Mouse (Mus musculus) intestine, embryonic 16.5 days (tissue): ENCODE measurements at regions not wholly inside any gene's neighbourhood (a gene's known extent, or its start where the extent isn't known, plus 50 kb on each side); places are given as distances from the start of the nearest gene placed in this dataset.

Experiments
- ATAC-seq: fragments of 200-750 bp; cut with Nextera tagmentation; 2 replicates; pipeline ENCODE4 v1.8.0; 2017; ENCODE audit warnings: moderate TSS enrichment, moderate library complexity
- H3K27ac ChIP-seq: fragments of 300-500 bp; sonication (generic); 2 replicates; pipeline ENCODE4 v1.5.1; 2014; ENCODE audit warnings: mild to moderate bottlenecking, low read length
- H3K27me3 ChIP-seq: fragments of 300-500 bp; sonication (generic); replicated peaks from 2 replicates; pipeline ENCODE4 v1.6.1; 2014; ENCODE audit warnings: low read length, control low read depth, mixed read lengths; ENCODE audit not compliant: control insufficient read depth, insufficient read depth
- H3K36me3 ChIP-seq: fragments of 300-500 bp; sonication (generic); 2 replicates; pipeline ENCODE4 v1.6.1; 2014; ENCODE audit warnings: low read length, control low read depth; ENCODE audit not compliant: control insufficient read depth, insufficient read depth
- H3K4me1 ChIP-seq: fragments of 300-500 bp; sonication (generic); 2 replicates; pipeline ENCODE4 v1.6.1; 2014; ENCODE audit warnings: low read length, control low read depth, mixed read lengths; ENCODE audit not compliant: control insufficient read depth, insufficient read depth
- H3K4me2 ChIP-seq: fragments of 300-500 bp; sonication (generic); 2 replicates; pipeline ENCODE4 v1.6.1; 2014; ENCODE audit warnings: low read depth, low read length, control low read depth
- H3K4me3 ChIP-seq: fragments of 300-500 bp; sonication (generic); 2 replicates; pipeline ENCODE4 v1.5.1; 2014; ENCODE audit warnings: mild to moderate bottlenecking, low read length
- H3K9ac ChIP-seq: fragments of 300-500 bp; sonication (generic); 2 replicates; pipeline ENCODE4 v1.6.1; 2014; ENCODE audit warnings: low read depth, low read length
- H3K9me3 ChIP-seq: fragments of 300-500 bp; sonication (generic); 2 replicates; pipeline ENCODE4 v1.6.1; 2016; ENCODE audit warnings: low read length, control low read depth; ENCODE audit not compliant: control insufficient read depth
- WGBS: fragments of 180-500 bp; shearing (Covaris S2); extraction: QIAGEN DNeasy Blood & Tissue Kit; methylation state at CpG from one replicate; pipeline ENCODE4 v1.1.7; 2014; 5-methylcytosine and 5-hydroxymethylcytosine counted together

DNA sequence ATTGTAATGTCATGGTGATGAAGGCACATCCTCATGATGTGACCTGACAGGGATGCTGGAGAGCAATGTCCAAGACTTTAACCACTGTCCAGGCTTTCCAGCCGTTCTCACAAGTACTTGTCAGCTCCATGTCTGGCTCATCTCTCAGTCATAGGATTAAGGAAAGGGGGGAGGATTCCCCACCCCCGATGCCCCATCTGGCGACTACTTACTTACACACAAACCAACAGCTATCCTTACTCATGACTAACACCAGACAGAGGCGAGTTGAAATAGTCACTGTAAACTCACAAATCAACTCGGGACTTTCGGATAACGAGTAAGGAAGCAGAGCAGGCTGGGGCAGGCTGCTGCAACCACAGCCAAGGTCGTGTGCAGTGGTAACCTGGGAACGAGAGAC is 149.5 kb upstream of the Irf2bp2 start:
- ATAC-seq = no peak
- no peaks in the 10 kb centered on the region for H3K27me3 ChIP-seq
- no peak overlapping the region for H3K4me2 ChIP-seq
- 51% methylated on average over 9 of the region's 9 CpGs for WGBS
- no peaks in the 10 kb centered on the region for H3K36me3 ChIP-seq
- H3K4me1 ChIP-seq = peaks cover 19% of the 10 kb centered on the region
- H3K9ac ChIP-seq = no peak overlapping the region
- H3K4me3 ChIP-seq = no peak overlapping the region
- no peak overlapping the region for H3K27ac ChIP-seq
- no peaks in the 10 kb centered on the region for H3K9me3 ChIP-seq

DNA sequence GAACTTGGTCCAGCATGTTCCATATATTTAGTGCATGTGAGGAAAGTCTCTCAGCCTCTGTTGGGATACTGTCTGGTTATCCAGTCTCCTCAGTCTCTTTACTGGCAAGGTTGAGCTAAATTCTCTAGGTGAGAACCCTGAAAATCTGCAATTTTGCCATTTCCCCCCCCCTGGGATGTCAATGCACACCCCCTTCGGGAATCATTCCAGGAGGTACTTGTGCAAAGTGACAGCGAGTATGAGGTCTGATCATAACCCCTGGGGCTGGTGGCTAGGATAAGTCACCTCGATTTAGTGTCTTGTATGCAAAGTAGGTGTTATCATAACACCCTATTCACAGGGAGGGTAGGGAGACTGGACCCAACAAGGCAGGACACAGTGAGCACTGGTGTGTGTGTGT is 148.3 kb upstream of the Irf2bp2 start:
- no peak for ATAC-seq
- no peaks in the 10 kb centered on the region for H3K9me3 ChIP-seq
- no peak overlapping the region for H3K4me2 ChIP-seq
- no peaks in the 10 kb centered on the region for H3K27me3 ChIP-seq
- no peak overlapping the region for H3K27ac ChIP-seq
- H3K4me1 ChIP-seq = peaks cover 28% of the 10 kb centered on the region
- no peak overlapping the region for H3K4me3 ChIP-seq
- no peaks in the 10 kb centered on the region for H3K36me3 ChIP-seq
- H3K9ac ChIP-seq = no peak overlapping the region
- WGBS = 85% methylated on average over 3 of the region's 3 CpGs

GRCm38 (mm10) chr8:126741031-126741430 is 147.2 kb upstream of the Irf2bp2 start:
- peaks cover 33% of the 10 kb centered on the region for H3K4me1 ChIP-seq
- no peaks in the 10 kb centered on the region for H3K27me3 ChIP-seq
- H3K4me2 ChIP-seq = no peak overlapping the region
- no peak for ATAC-seq
- no peaks in the 10 kb centered on the region for H3K9me3 ChIP-seq
- no peak overlapping the region for H3K4me3 ChIP-seq
- WGBS = 56% methylated on average over 3 of the region's 3 CpGs
- no peak overlapping the region for H3K9ac ChIP-seq
- H3K27ac ChIP-seq = peak overlapping the region; percentile 79; the same call in 1 of the 2 replicates
- no peaks in the 10 kb centered on the region for H3K36me3 ChIP-seq

- no peaks in the 10 kb centered on the region for H3K36me3 ChIP-seq
- no peaks in the 10 kb centered on the region for H3K27me3 ChIP-seq
- no peaks in the 10 kb centered on the region for H3K9me3 ChIP-seq
- peak; percentile 24 for ATAC-seq
- H3K27ac ChIP-seq = peak overlapping the region; percentile 99
- H3K4me1 ChIP-seq = peaks cover 45% of the 10 kb centered on the region
- 56% methylated on average over 10 of the region's 10 CpGs for WGBS
- H3K9ac ChIP-seq = no peak overlapping the region
- H3K4me2 ChIP-seq = no peak overlapping the region
- H3K4me3 ChIP-seq = no peak overlapping the region
These were observed 146.0 kb upstream of the Irf2bp2 start for GRCm38 (mm10) chr8:126739768-126740167.

DNA sequence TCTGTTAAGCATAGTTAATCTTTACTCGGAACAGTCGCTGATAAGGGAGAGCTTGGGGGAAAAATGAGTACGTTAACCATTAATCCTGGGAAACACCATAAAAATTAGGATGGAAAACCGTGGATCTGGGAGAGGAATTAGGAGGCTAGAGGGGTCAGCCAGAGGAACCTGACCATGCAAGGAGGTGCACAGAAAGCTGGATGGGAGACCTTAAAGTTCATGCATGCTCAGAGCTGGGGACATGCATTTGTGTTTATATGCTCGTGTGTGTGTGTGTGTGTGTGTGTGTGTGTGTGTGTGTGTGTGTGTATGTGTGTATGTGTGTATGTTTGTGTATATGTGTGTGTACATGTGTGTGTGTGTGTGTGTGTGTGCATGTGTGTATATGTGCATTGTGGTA is 143.2 kb upstream of the Irf2bp2 start:
- Histone ChIP-seq H3K4me3 (no peak overlapping the region), H3K9me3 (no peaks in the 10 kb centered on the region), H3K4me2 (peak overlapping the region; percentile 30; the same call in 1 of the 2 replicates), H3K4me1 (peaks cover 51% of the 10 kb centered on the region), H3K36me3 (no peaks in the 10 kb centered on the region), H3K27me3 (no peaks in the 10 kb centered on the region), H3K27ac (peak overlapping the region; percentile 99), H3K9ac (no peak overlapping the region)
- WGBS = 25% methylated on average over 5 of the region's 5 CpGs
- no peak for ATAC-seq

DNA sequence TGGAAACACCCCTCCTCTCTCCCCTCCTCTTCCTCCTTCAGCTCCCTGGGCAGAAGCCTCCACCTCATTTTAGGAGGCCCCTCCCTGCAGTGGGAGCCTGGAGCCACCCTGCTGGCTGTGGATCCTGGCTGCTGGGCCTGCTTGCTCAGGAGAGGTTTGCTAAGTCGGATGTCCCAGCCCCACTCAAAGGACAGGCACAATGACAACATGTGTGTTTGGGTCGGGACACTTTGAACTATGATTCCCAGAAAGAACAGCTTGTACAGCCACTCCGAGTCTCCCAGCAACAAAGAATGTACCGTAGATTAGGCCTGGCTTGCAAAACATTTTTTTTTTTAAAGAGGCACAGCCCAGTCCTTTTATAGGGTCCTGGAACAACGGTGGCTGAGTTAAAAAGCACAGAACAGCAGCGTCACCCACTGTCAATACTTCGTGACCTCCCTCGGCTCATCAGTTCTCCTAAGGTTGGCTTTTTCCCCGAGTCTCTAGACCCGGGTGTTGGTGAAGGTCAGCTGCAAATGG is 142.7 kb upstream of the Irf2bp2 start:
- peak; percentile 76 for ATAC-seq
- Histone ChIP-seq H3K4me3 (0 out of 2 replicates have a peak overlapping the region, but pooled peaks have one; percentile 8), H3K27me3 (no peaks in the 10 kb centered on the region), H3K9me3 (no peaks in the 10 kb centered on the region), H3K4me2 (peak overlapping the region; percentile 44), H3K27ac (peak overlapping the region; percentile 99), H3K9ac (peak overlapping the region; percentile 70), H3K36me3 (no peaks in the 10 kb centered on the region), H3K4me1 (peaks cover 51% of the 10 kb centered on the region)
- 14% methylated on average over 10 of the region's 10 CpGs for WGBS

GRCm38 (mm10) chr8:126735488-126736440 is 142.0 kb upstream of the Irf2bp2 start:
- no peaks in the 10 kb centered on the region for H3K27me3 ChIP-seq
- H3K9me3 ChIP-seq = no peaks in the 10 kb centered on the region
- ATAC-seq = peak; percentile 57
- peak overlapping the region; percentile 44 for H3K4me2 ChIP-seq
- H3K4me1 ChIP-seq = peaks cover 50% of the 10 kb centered on the region
- H3K36me3 ChIP-seq = no peaks in the 10 kb centered on the region
- 13% methylated on average over 25 of the region's 25 CpGs for WGBS
- H3K9ac ChIP-seq = peak overlapping the region; percentile 70
- H3K27ac ChIP-seq = peak overlapping the region; percentile 99
- H3K4me3 ChIP-seq = 0 out of 2 replicates have a peak overlapping the region, but pooled peaks have one; percentile 8

DNA sequence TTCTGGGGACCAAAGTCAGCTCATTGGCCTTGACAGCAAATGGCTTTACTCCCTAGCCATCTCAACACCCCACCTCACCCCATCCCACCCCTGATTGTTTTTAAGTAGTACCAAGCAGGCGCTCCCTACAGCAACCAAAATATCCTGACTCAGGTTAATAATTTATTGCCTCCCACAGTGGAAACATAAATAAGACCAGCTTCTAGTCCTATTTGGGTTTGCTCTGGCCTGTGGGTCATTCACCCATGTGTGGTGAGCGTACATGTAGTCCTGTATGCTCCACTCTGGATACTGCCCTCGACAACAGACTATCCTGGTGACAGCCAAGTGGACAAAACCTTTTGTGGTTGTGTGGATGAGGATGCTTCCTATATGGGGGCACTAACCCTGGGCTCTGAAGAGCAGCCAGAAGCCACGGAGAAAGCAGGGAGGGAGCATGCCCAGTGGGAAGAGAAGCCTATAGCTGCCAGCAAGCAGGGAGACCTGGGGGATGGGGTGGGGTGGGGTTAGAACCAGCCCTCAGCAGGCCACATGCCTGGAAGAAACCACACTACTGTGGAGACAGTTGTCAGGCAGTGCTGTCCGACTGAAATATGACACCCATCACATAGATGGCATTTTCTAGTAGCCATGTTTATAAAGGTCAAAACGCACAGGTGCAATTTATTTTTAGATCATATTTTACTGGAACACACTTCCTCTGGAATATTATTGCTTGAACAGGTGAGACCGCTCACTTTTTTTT is 141.1 kb upstream of the Irf2bp2 start:
- Histone ChIP-seq H3K4me1 (peaks cover 46% of the 10 kb centered on the region), H3K9ac (peak overlapping the region; percentile 23; the same call in 1 of the 2 replicates), H3K4me3 (no peak overlapping the region), H3K36me3 (no peaks in the 10 kb centered on the region), H3K9me3 (no peaks in the 10 kb centered on the region), H3K4me2 (no peak overlapping the region), H3K27me3 (no peaks in the 10 kb centered on the region), H3K27ac (peak overlapping the region; percentile 99)
- WGBS = 43% methylated on average over 7 of the region's 7 CpGs
- ATAC-seq = no peak

DNA sequence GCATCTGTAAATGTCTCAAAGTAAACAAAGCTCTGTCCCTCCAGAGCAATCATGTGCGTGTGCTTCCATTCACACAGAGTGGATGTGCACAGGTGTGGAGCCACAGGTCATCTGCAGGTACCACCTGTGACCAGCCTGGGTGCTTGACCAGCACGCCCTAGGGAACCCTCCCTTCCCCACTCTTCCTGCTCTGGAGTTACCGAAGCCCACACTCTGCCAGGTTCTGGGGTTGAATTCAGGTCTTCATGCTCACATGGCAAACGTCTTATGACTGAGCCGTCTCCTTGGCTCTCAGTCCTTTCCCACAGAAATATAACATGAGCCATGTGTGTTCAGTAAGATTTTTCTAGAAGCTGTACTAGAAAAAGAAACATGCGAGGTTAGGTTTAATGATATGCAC is 140.0 kb upstream of the Irf2bp2 start:
- Histone ChIP-seq H3K4me1 (peaks cover 45% of the 10 kb centered on the region), H3K9me3 (no peaks in the 10 kb centered on the region), H3K4me2 (no peak overlapping the region), H3K27me3 (no peaks in the 10 kb centered on the region), H3K36me3 (no peaks in the 10 kb centered on the region), H3K27ac (peak overlapping the region; percentile 9; the same call in 1 of the 2 replicates), H3K4me3 (no peak overlapping the region), H3K9ac (no peak overlapping the region)
- WGBS = 69% methylated on average over 6 of the region's 6 CpGs
- ATAC-seq = no peak
